8 mouse cellular contexts compared by ENCODE assay signal in genomic region chr6:118011616-118012316, GRCm38 (mm10). TPM values are rescaled to one million over a fixed set of nuclear protein-coding genes. Genes with fewer than 3 reads are reported as not detected.
DNase-seq lines count a peak whose midpoint lies in the region; ATAC-seq and TF ChIP-seq lines count a peak whose summit lies in the region.

No protein-coding gene starts in this region.

- H3K4me1 ChIP-seq in embryonic facial prominence, embryonic 12.5 days, result no peaks in the 10 kb centered on the region; the same call in 1 of the 2 replicates
- H3K4me1 ChIP-seq in hindbrain, embryonic 16.5 days (ENCODE audit: control insufficient read depth, insufficient read depth, low read depth, low read length), result peaks cover 16% of the 10 kb centered on the region
- H3K4me1 ChIP-seq in lung, postnatal 0 days (ENCODE audit: insufficient read depth, low read depth, low read length), result no peaks in the 10 kb centered on the region
- H3K4me1 ChIP-seq in stomach, embryonic 14.5 days (ENCODE audit: control insufficient read depth, insufficient read depth, low read length), result no peaks in the 10 kb centered on the region

- 0 out of 2 replicates have a peak, but pooled peaks cover 3% of the 10 kb centered on the region for H3K9me3 ChIP-seq in embryonic facial prominence, embryonic 12.5 days
- H3K9me3 ChIP-seq in hindbrain, embryonic 16.5 days (ENCODE audit: control insufficient read depth, low read length), result no peaks in the 10 kb centered on the region
- no peaks in the 10 kb centered on the region for H3K9me3 ChIP-seq in lung, postnatal 0 days (ENCODE audit: low read length)
- no peaks in the 10 kb centered on the region for H3K9me3 ChIP-seq in stomach, embryonic 14.5 days (ENCODE audit: control insufficient read depth, low read depth, low read length)

- no peak overlapping the region for H3K27ac ChIP-seq in embryonic facial prominence, embryonic 12.5 days
- peak overlapping the region; percentile 54; the same call in 1 of the 2 replicates for H3K27ac ChIP-seq in hindbrain, embryonic 16.5 days (ENCODE audit: low read depth, low read length)
- H3K27ac ChIP-seq in lung, postnatal 0 days (ENCODE audit: low read length), result no peak overlapping the region
- H3K27ac ChIP-seq in stomach, embryonic 14.5 days (ENCODE audit: low read length), result no peak overlapping the region

- TF ChIP-seq CTCF in lung, postnatal 0 days (IDR thresholded peaks at IDR 0.05), result no peak

- peak; percentile 64 to 68 for DNase-seq in left cerebral cortex, adult 18-20 months (ENCODE audit: low spot score in 2 of 2)
- DNase-seq in left cerebral cortex, adult 11 months (ENCODE audit: low spot score), result no peak
- no peak for DNase-seq in lung, postnatal 0 days (ENCODE audit: low spot score)
- DNase-seq in thymus, postnatal 10 days (ENCODE audit: low spot score in 2 of 2), result no peak
- no peak for DNase-seq in thymus, postnatal 25 days

- H3K9ac ChIP-seq in embryonic facial prominence, embryonic 12.5 days, result peak overlapping the region; percentile 47
- peak overlapping the region; percentile 82 for H3K9ac ChIP-seq in hindbrain, embryonic 16.5 days (ENCODE audit: low read depth, low read length)
- no peak overlapping the region for H3K9ac ChIP-seq in lung, postnatal 0 days (replicated peaks; ENCODE audit: low read depth)
- H3K9ac ChIP-seq in stomach, embryonic 14.5 days (replicated peaks; ENCODE audit: low read depth, low read length), result no peak overlapping the region

- H3K36me3 ChIP-seq in embryonic facial prominence, embryonic 12.5 days, result no peaks in the 10 kb centered on the region
- no peaks in the 10 kb centered on the region for H3K36me3 ChIP-seq in hindbrain, embryonic 16.5 days (ENCODE audit: control insufficient read depth, insufficient read depth, low read length)
- H3K36me3 ChIP-seq in lung, postnatal 0 days (ENCODE audit: insufficient read depth, low read length), result no peaks in the 10 kb centered on the region
- H3K36me3 ChIP-seq in stomach, embryonic 14.5 days (ENCODE audit: control insufficient read depth, insufficient read depth, low read length), result no peaks in the 10 kb centered on the region

- H3K27me3 ChIP-seq in embryonic facial prominence, embryonic 12.5 days, result peaks cover 56% of the 10 kb centered on the region
- 0 out of 2 replicates have a peak, but pooled peaks cover 2% of the 10 kb centered on the region for H3K27me3 ChIP-seq in hindbrain, embryonic 16.5 days (replicated peaks; ENCODE audit: control insufficient read depth, insufficient read depth, low read length)
- H3K27me3 ChIP-seq in lung, postnatal 0 days (replicated peaks; ENCODE audit: insufficient read depth, low read length), result peaks cover 9% of the 10 kb centered on the region; the same call in 1 of the 2 replicates
- peaks cover 22% of the 10 kb centered on the region for H3K27me3 ChIP-seq in stomach, embryonic 14.5 days (ENCODE audit: control insufficient read depth, insufficient read depth, low read length)

- peak overlapping the region; percentile 80 for H3K4me2 ChIP-seq in embryonic facial prominence, embryonic 12.5 days (replicated peaks)
- peak overlapping the region; percentile 85 for H3K4me2 ChIP-seq in hindbrain, embryonic 16.5 days (ENCODE audit: low read length)
- peak overlapping the region; percentile 78 for H3K4me2 ChIP-seq in lung, postnatal 0 days (replicated peaks; ENCODE audit: low read depth, low read length)
- H3K4me2 ChIP-seq in stomach, embryonic 14.5 days (replicated peaks; ENCODE audit: low read depth, low read length), result peak overlapping the region; percentile 80

- H3K4me3 ChIP-seq in embryonic facial prominence, embryonic 12.5 days, result peak overlapping the region; percentile 43
- peak overlapping the region; percentile 66 for H3K4me3 ChIP-seq in hindbrain, embryonic 16.5 days (ENCODE audit: low read length)
- peak overlapping the region; percentile 40 for H3K4me3 ChIP-seq in lung, postnatal 0 days (ENCODE audit: low read depth, low read length)
- peak overlapping the region; percentile 29 for H3K4me3 ChIP-seq in stomach, embryonic 14.5 days (ENCODE audit: low read depth, low read length)

- 13% methylated on average over 36 of the region's 38 CpGs for WGBS in embryonic facial prominence, embryonic 12.5 days
- WGBS in hindbrain, embryonic 16.5 days, result 7% methylated on average over 34 of the region's 38 CpGs
- WGBS in lung, postnatal 0 days, result 9% methylated on average over 32 of the region's 38 CpGs
- 12% methylated on average over 34 of the region's 38 CpGs for WGBS in stomach, embryonic 14.5 days

- no peak for TF ChIP-seq EP300 in lung, postnatal 0 days (IDR thresholded peaks at IDR 0.05)

- ATAC-seq in embryonic facial prominence, embryonic 12.5 days (ENCODE audit: insufficient number of reproducible peaks, insufficient read depth, low FRiP score, low TSS enrichment), result peak; percentile 69; the same call in 1 of the 2 replicates
- peak; percentile 57 for ATAC-seq in hindbrain, embryonic 16.5 days
- ATAC-seq in lung, postnatal 0 days, result peak; percentile 26
- no peak for ATAC-seq in stomach, embryonic 14.5 days (ENCODE audit: insufficient number of reproducible peaks, insufficient read depth, low FRiP score, low read depth)

RNA-seq across cellular contexts. Expression of gene Rasgef1a, which starts 0.5 kb away (rescaled TPM):
- 100 to 1,000 TPM; 201 to 250 TPM for total RNA-seq in left cerebral cortex, adult 18-20 months (2021)
- 0.12 and 0.27 TPM in 2 replicates for polyA plus RNA-seq in embryonic facial prominence, embryonic 12.5 days (2016; fragmentation: Nextera tagmentation; extraction: Ambion mirVana)
- polyA plus RNA-seq in hindbrain, embryonic 16.5 days (2015; fragmentation: Nextera tagmentation; extraction: Ambion mirVana), result 5.7 and 6.5 TPM in 2 replicates
- polyA plus RNA-seq in lung, postnatal 0 days (2015; fragmentation: Nextera tagmentation; extraction: Ambion mirVana), result 26.3 and 35.2 TPM in 2 replicates
- polyA plus RNA-seq in stomach, embryonic 14.5 days (2014; fragmentation: Nextera tagmentation; extraction: Ambion mirVana), result 0.14 and 0.21 TPM in 2 replicates

Comparison
In these comparisons a context has a peak if more than half of its experiments do, and no peak if none do; other contexts are left out.
1. DNase-seq: peak in left cerebral cortex, adult 18-20 months (2 of 2); none in left cerebral cortex, adult 11 months (single experiment), lung, postnatal 0 days (single experiment), thymus, postnatal 10 days (0 of 2) and thymus, postnatal 25 days (single experiment).
2. H3K9ac ChIP-seq: peak in embryonic facial prominence, embryonic 12.5 days (single experiment) and hindbrain, embryonic 16.5 days (single experiment); none in lung, postnatal 0 days (single experiment) and stomach, embryonic 14.5 days (single experiment).
3. Peak in every context shown above with its lines, with median percentiles within 50 percentile points of each other: H3K4me2 ChIP-seq and H3K4me3 ChIP-seq.